Mouse (Mus musculus): ENCODE results near the gene Mia.

Mia gene

DNA sequence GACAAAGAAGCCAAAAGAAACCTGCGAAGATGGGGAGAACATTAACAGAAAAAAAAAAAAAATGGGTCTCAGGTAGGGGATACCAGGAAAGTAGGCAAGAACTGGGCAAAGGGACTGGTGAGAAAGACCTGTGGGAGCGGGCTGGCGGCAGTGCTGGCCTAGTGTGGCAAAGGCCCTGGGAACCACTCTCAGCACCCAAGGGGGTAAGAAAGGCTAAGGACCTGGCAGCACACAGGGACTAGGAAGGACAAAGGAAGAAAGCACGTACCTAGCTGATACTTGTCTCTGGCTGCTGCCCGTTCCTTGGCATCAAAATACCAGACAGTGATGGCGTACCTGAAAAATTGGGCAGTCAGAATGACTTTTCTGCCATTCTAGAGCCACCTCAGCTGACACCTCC, 21.7 kb downstream of the Mia start:
- DNase-seq, result no peak

DNA sequence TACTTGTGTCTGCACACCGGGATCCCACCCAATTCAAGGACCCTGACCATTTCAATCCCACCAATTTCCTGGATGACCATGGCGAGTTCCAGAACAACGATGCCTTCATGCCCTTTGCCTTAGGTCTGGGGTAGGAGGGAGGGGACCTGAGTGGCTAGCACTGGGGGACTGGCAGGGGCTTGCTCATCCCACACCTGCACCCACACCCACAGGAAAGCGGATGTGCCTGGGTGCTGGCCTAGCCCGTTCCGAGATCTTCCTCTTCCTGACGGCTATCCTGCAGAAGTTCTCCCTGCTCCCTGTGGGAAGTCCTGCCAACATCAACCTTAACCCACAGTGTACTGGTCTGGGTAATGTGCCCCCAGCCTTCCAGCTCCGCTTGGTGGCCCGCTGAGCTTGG, 22.8 kb downstream of the Mia start:
- DNase-seq, result no peak

- DNase-seq, result no peak
These were observed 25.0 kb downstream of the Mia start for GRCm38 (mm10) chr7:27156005-27156404.

GRCm38 (mm10) chr7:27153205-27153764, 27.7 kb downstream of the Mia start, which contains the start of gene Cyp2t4:
TSS of gene Cyp2t4 (plus strand) at chr7:27153714.
- DNase-seq, result no peak

DNA sequence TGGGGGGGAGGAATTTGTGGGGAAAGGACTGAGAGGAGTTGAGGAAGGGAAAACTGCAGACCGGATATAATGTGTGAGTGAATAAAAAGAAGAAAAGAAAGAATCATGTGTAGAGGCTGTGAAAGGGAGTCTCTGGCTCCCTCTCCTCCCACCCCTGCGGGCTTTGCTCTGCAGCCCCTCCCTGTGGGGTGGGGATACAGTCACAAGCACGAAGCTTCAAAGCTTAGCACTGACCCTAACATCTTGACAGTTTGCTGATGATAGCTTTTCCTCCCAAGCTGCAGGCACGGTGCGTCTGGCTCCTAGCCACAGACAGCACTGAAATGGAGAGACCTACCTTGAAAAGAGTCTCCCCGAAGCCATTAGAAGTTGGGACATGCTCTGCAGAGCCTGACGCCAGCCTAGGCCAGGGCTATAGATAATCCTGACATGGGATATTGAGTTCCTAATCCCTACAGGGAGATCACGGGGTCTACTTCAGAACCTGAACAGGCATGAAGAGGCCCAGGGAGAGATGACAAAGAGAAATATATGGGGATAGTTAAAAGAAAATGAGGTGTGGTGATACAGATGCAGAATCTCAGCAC, 44.5 kb downstream of the Mia start:
- DNase-seq, result no peak

DNA sequence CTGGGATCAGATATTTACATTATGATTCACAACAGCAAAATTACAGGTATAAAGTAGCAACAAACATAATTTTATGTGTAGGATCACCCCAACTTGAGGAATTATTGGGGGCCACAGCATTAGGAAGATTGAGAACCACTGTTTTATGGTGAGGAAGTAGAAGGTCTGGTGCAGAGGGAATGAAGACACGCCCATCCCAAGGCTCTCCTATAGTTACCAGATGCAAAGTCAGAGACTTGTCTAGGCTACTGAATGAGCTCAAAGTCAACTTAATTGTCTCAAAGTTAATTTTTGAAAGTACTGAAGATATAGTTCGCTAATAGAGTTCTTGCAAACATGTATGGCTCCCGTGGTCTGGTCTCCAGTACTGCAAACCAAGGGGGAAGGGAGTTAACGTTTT, 47.2 kb downstream of the Mia start:
- DNase-seq, result no peak

DNA sequence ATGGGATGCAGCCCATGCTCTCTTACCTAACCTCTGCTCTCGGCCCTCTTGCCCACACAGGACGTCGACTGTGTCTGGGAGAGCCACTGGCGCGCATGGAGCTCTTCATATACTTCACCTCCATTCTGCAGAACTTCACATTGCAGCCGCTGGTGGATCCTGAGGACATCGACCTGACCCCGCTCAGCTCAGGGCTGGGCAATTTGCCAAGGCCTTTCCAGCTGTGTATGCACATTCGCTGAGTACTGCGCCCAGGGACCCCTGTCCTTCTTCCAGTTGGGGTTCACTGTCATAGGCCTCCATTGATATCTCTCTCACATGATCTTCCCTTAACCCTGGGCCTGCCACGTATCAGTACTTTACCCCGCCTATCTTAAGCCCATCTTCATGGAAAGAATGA, 47.8 kb downstream of the Mia start:
- DNase-seq, result no peak

- peak; percentile 73 for DNase-seq
These were observed 48.4 kb downstream of the Mia start for GRCm38 (mm10) chr7:27132588-27132987.

DNA sequence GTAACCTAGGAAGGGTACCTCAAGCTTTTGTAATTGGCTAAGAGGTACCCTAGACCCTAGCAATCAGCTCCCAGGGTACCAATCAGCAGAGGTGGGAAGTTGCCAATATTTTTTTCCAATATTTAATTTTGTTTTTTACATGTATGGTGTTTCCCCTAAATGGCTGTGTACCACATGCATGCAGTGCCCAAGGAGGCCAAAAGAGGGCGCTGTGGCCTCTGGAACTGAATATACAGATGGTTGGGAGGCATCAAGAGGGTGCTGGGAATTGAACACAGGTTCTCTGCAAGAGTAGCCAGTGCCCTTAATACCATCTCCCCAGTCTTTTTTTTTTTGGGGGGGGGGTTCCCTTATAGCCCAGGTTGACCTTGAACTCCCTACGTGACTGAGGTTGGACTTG, 49.6 kb downstream of the Mia start:
- DNase-seq, result no peak

- DNase-seq, result no peak
These were observed 50.2 kb downstream of the Mia start for GRCm38 (mm10) chr7:27130521-27131370.

GRCm38 (mm10) chr7:27129811-27130210, 51.1 kb downstream of the Mia start:
- no peak for DNase-seq
